In genomic region chr11:115516942-115517341, GRCm38 (mm10) we compare ENCODE assay signal across 14 mouse cellular contexts.
"Had no signal": no experiment of that assay in that cellular context is flagged by ENCODE, and none has a peak within 500 bp of the region (broad histone marks: within the 10 kb centered on the region; RNA-seq: fewer than 3 reads in every experiment).

No protein-coding gene starts in this region.

- H3K4me3 ChIP-seq: midbrain, embryonic 10.5 days; midbrain, embryonic 12.5 days; neural tube, embryonic 12.5 days; stomach, embryonic 15.5 days had no signal

- H3K27ac ChIP-seq: midbrain, embryonic 10.5 days; midbrain, embryonic 12.5 days; neural tube, embryonic 12.5 days; stomach, embryonic 15.5 days; stomach, postnatal 0 days had no signal

- H3K36me3 ChIP-seq: stomach, embryonic 15.5 days had no signal

- DNase-seq: lung, adult 18-20 months; lung, embryonic 14.5 days; lung, postnatal 10 days; lung, postnatal 4 days; midbrain, embryonic 14.5 days; right cerebral cortex, postnatal 14 days; thymus, adult 2 months; thymus, postnatal 25 days; thymus, postnatal 4 days had no signal

- H3K4me2 ChIP-seq: lung, embryonic 14.5 days; midbrain, embryonic 12.5 days; neural tube, embryonic 12.5 days; stomach, embryonic 15.5 days had no signal

- H3K27me3 ChIP-seq: midbrain, embryonic 12.5 days; neural tube, embryonic 12.5 days; stomach, embryonic 15.5 days had no signal
